Mouse (Mus musculus): ENCODE measurements around the gene Zfp280b. TPM values are rescaled to one million over a fixed set of nuclear protein-coding genes. Genes with fewer than 3 reads are reported as not detected.

Zfp280b gene
- polyA plus RNA-seq, 1 experiment from 2014 or later, result 18.6 TPM

GRCm38 (mm10) chr10:76003221-76003620, 29.2 kb upstream of the Zfp280b start:
- Histone ChIP-seq H3K27me3 (ENCODE audit: control insufficient read depth, insufficient read depth, low read depth, low read length) (no peaks in the 10 kb centered on the region), H3K4me3 (ENCODE audit: low read length) (no peak overlapping the region), H3K9me3 (ENCODE audit: control insufficient read depth, low read length) (no peaks in the 10 kb centered on the region), H3K36me3 (ENCODE audit: control insufficient read depth, insufficient read depth, low read length) (no peaks in the 10 kb centered on the region), H3K9ac (ENCODE audit: low read length) (no peak overlapping the region), H3K27ac (ENCODE audit: low read length) (no peak overlapping the region), H3K4me2 (ENCODE audit: low read depth, low read length) (no peak overlapping the region), H3K4me1 (replicated peaks; ENCODE audit: control insufficient read depth, insufficient read depth, low read length) (no peaks in the 10 kb centered on the region; the same call in 1 of the 2 replicates)
- no peak for ATAC-seq (ENCODE audit: low read depth)
- WGBS, result 92% methylated on average over 2 of the region's 2 CpGs

- H3K4me3 ChIP-seq (ENCODE audit: low read length), result no peak overlapping the region
- no peaks in the 10 kb centered on the region for H3K27me3 ChIP-seq (ENCODE audit: control insufficient read depth, insufficient read depth, low read depth, low read length)
- H3K36me3 ChIP-seq (ENCODE audit: control insufficient read depth, insufficient read depth, low read length), result no peaks in the 10 kb centered on the region
- no peak for ATAC-seq (ENCODE audit: low read depth)
- H3K4me1 ChIP-seq (replicated peaks; ENCODE audit: control insufficient read depth, insufficient read depth, low read length), result no peaks in the 10 kb centered on the region; the same call in 1 of the 2 replicates
- H3K27ac ChIP-seq (ENCODE audit: low read length), result no peak overlapping the region
- 79% methylated on average over 6 of the region's 6 CpGs for WGBS
- H3K9me3 ChIP-seq (ENCODE audit: control insufficient read depth, low read length), result no peaks in the 10 kb centered on the region
- no peak overlapping the region for H3K9ac ChIP-seq (ENCODE audit: low read length)
- H3K4me2 ChIP-seq (ENCODE audit: low read depth, low read length), result no peak overlapping the region
These were observed 26.1 kb upstream of the Zfp280b start for GRCm38 (mm10) chr10:76006385-76006784.

DNA sequence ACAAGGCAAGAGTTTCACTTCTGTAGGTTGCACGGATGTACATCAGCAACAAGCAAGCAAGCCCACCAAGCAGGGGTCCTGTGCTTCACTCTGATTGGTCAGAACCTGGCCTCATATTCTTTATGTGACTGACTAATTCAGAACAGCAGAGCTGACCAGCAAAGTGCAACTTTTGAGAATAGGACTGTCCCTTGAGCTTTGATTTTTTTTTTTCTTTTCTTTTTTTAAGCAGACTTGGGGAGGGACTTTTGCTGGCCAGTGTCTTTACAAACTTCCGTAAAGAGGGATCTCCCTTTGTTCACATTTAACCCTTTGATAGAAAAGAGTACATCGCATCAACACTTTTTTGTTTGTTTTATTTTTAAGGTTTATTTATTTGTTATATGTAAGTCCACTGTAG, 22.6 kb upstream of the Zfp280b start:
- 63% methylated on average over 3 of the region's 3 CpGs for WGBS
- ATAC-seq (ENCODE audit: low read depth), result no peak

DNA sequence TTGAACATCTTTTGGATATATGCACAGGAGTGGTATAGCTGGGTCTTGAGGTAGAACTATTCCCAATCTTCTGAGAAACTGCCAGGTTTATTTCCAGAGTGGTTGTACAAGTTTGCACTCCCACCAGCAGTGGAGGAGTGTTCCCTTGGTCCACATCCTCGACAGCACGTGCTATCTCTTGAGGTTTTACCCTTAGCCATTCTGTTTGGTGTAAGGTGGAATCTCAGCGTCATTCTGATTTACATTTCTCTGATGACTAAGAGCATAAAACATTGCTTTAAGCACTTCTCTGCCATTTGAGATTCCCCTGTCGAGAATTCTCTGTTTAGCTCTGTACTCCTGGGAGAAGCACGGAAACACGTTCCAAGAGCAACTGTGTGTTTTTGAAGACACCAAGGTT, 19.5 kb upstream of the Zfp280b start:
- H3K36me3 ChIP-seq (ENCODE audit: control insufficient read depth, insufficient read depth, low read length), result no peaks in the 10 kb centered on the region
- no peaks in the 10 kb centered on the region for H3K4me1 ChIP-seq (replicated peaks; ENCODE audit: control insufficient read depth, insufficient read depth, low read length)
- WGBS, result 70% methylated on average over 6 of the region's 6 CpGs
- no peak overlapping the region for H3K27ac ChIP-seq (ENCODE audit: low read length)
- no peak overlapping the region for H3K4me3 ChIP-seq (ENCODE audit: low read length)
- H3K27me3 ChIP-seq (ENCODE audit: control insufficient read depth, insufficient read depth, low read depth, low read length), result no peaks in the 10 kb centered on the region
- ATAC-seq (ENCODE audit: low read depth), result no peak
- H3K4me2 ChIP-seq (ENCODE audit: low read depth, low read length), result no peak overlapping the region
- no peak overlapping the region for H3K9ac ChIP-seq (ENCODE audit: low read length)
- H3K9me3 ChIP-seq (ENCODE audit: control insufficient read depth, low read length), result no peaks in the 10 kb centered on the region

More for the DNA sequence above, 22.6 kb upstream of the Zfp280b start:
- Histone ChIP-seq H3K27ac (ENCODE audit: low read length) (no peak overlapping the region), H3K27me3 (ENCODE audit: control insufficient read depth, insufficient read depth, low read depth, low read length) (no peaks in the 10 kb centered on the region), H3K9me3 (ENCODE audit: control insufficient read depth, low read length) (no peaks in the 10 kb centered on the region), H3K9ac (ENCODE audit: low read length) (no peak overlapping the region), H3K4me2 (ENCODE audit: low read depth, low read length) (no peak overlapping the region), H3K4me1 (replicated peaks; ENCODE audit: control insufficient read depth, insufficient read depth, low read length) (no peaks in the 10 kb centered on the region), H3K36me3 (ENCODE audit: control insufficient read depth, insufficient read depth, low read length) (no peaks in the 10 kb centered on the region), H3K4me3 (ENCODE audit: low read length) (no peak overlapping the region)

GRCm38 (mm10) chr10:76016886-76017285, 15.6 kb upstream of the Zfp280b start:
- H3K4me1 ChIP-seq (replicated peaks; ENCODE audit: control insufficient read depth, insufficient read depth, low read length), result no peaks in the 10 kb centered on the region
- no peak overlapping the region for H3K9ac ChIP-seq (ENCODE audit: low read length)
- no peak overlapping the region for H3K4me2 ChIP-seq (ENCODE audit: low read depth, low read length)
- H3K27me3 ChIP-seq (ENCODE audit: control insufficient read depth, insufficient read depth, low read depth, low read length), result no peaks in the 10 kb centered on the region
- H3K27ac ChIP-seq (ENCODE audit: low read length), result no peak overlapping the region
- no peaks in the 10 kb centered on the region for H3K9me3 ChIP-seq (ENCODE audit: control insufficient read depth, low read length)
- ATAC-seq (ENCODE audit: low read depth), result no peak
- H3K36me3 ChIP-seq (ENCODE audit: control insufficient read depth, insufficient read depth, low read length), result no peaks in the 10 kb centered on the region
- 84% methylated on average over 3 of the region's 3 CpGs for WGBS
- no peak overlapping the region for H3K4me3 ChIP-seq (ENCODE audit: low read length)

DNA sequence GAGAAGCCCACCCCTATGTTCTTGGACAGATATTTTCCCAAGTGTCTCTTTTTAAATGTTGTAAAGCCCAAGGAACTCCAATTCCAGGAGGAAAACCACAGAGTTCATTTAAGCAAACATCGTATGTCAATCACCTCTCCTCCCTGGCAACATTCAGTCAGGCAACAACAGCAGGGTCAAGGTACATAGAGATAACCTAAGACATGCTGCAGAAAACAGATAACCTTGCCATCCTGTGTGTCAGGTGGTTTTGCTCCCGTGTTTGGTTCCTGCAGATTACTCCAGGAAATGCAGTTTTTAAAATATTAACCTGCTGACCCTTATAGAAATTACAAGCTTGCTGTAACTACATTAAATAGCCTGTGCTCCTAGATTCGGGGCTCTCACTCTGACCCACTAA, 10.7 kb upstream of the Zfp280b start:
- Histone ChIP-seq H3K4me3 (ENCODE audit: low read length) (no peak overlapping the region), H3K27me3 (ENCODE audit: control insufficient read depth, insufficient read depth, low read depth, low read length) (no peaks in the 10 kb centered on the region), H3K4me2 (ENCODE audit: low read depth, low read length) (no peak overlapping the region), H3K9ac (ENCODE audit: low read length) (no peak overlapping the region), H3K9me3 (ENCODE audit: control insufficient read depth, low read length) (no peaks in the 10 kb centered on the region; the same call in 1 of the 2 replicates), H3K27ac (ENCODE audit: low read length) (no peak overlapping the region), H3K4me1 (replicated peaks; ENCODE audit: control insufficient read depth, insufficient read depth, low read length) (no peaks in the 10 kb centered on the region), H3K36me3 (ENCODE audit: control insufficient read depth, insufficient read depth, low read length) (no peaks in the 10 kb centered on the region)
- no peak for ATAC-seq (ENCODE audit: low read depth)
- 30% methylated on average over 3 of the region's 3 CpGs for WGBS

DNA sequence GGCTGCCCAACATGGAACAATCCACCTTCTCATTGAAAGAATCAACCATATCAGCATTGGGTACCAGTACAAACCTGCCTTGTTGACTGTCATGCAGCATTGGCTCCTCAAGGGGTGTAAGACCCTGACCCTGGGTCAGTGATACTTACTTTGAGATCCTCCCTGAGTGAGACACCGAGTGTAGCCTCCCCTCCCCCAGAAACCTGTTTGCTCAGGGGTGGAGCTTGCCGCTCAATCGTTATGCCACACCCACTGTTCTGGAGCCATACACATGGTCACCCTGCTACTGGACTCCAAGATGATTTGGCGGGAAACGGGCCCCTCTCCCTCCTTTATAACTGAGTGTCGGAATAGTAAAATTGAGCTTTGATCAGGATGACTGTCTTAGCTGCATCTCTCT, 8.5 kb upstream of the Zfp280b start:
- Histone ChIP-seq H3K4me3 (ENCODE audit: low read length) (no peak overlapping the region), H3K9me3 (ENCODE audit: control insufficient read depth, low read length) (no peaks in the 10 kb centered on the region; the same call in 1 of the 2 replicates), H3K27ac (ENCODE audit: low read length) (no peak overlapping the region), H3K9ac (ENCODE audit: low read length) (no peak overlapping the region), H3K36me3 (ENCODE audit: control insufficient read depth, insufficient read depth, low read length) (no peaks in the 10 kb centered on the region), H3K27me3 (ENCODE audit: control insufficient read depth, insufficient read depth, low read depth, low read length) (no peaks in the 10 kb centered on the region), H3K4me1 (replicated peaks; ENCODE audit: control insufficient read depth, insufficient read depth, low read length) (peaks cover 4% of the 10 kb centered on the region; the same call in 1 of the 2 replicates), H3K4me2 (ENCODE audit: low read depth, low read length) (no peak overlapping the region)
- WGBS, result 89% methylated on average over 6 of the region's 6 CpGs
- no peak for ATAC-seq (ENCODE audit: low read depth)

DNA sequence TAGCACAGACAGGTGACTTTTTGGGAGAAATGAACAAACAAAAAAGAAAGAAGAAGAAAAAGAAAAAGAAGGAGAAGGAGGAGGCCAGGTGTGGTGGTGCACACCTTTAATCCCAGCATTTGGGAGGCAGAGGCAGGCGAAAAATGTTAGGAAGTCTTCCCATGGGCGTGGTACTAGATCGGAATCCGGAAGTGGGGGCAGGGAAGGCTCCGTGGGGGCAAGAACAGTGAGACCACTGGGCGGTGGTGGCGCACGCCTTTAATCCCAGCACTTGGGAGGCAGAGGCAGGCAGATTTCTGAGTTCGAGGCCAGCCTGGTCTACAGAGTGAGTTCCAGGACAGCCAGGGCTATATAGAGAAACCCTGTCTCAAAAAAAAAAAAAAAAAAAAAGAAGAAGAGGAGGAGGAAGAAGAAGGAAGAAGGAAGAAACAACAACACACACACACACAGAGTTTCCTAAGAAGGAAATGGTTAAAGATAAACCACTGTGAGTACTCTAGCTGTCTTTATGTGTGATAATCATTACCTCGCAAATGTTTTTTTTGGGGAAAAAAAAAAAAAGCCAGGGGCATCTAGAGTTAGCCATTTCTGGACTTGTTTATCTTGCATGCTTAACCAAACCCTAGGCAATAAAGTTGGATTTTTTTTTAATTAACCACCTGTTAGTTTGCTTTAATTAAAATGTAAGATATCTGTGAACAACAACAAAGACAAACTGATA, 6.8 kb upstream of the Zfp280b start:
- H3K4me3 ChIP-seq (ENCODE audit: low read length), result no peak overlapping the region
- H3K9me3 ChIP-seq (ENCODE audit: control insufficient read depth, low read length), result no peaks in the 10 kb centered on the region; the same call in 1 of the 2 replicates
- H3K4me2 ChIP-seq (ENCODE audit: low read depth, low read length), result no peak overlapping the region
- no peak overlapping the region for H3K27ac ChIP-seq (ENCODE audit: low read length)
- no peaks in the 10 kb centered on the region for H3K36me3 ChIP-seq (ENCODE audit: control insufficient read depth, insufficient read depth, low read length)
- H3K4me1 ChIP-seq (replicated peaks; ENCODE audit: control insufficient read depth, insufficient read depth, low read length), result peaks cover 4% of the 10 kb centered on the region; the same call in 1 of the 2 replicates
- WGBS, result 89% methylated on average over 9 of the region's 10 CpGs
- H3K9ac ChIP-seq (ENCODE audit: low read length), result no peak overlapping the region
- ATAC-seq (ENCODE audit: low read depth), result no peak
- H3K27me3 ChIP-seq (ENCODE audit: control insufficient read depth, insufficient read depth, low read depth, low read length), result no peaks in the 10 kb centered on the region

- Histone ChIP-seq H3K4me1 (replicated peaks; ENCODE audit: control insufficient read depth, insufficient read depth, low read length) (peaks cover 6% of the 10 kb centered on the region; the same call in 1 of the 2 replicates), H3K27ac (ENCODE audit: low read length) (no peak overlapping the region; the same call in 1 of the 2 replicates), H3K4me2 (ENCODE audit: low read depth, low read length) (no peak overlapping the region), H3K4me3 (ENCODE audit: low read length) (no peak overlapping the region), H3K9ac (ENCODE audit: low read length) (no peak overlapping the region), H3K9me3 (ENCODE audit: control insufficient read depth, low read length) (no peaks in the 10 kb centered on the region; the same call in 1 of the 2 replicates), H3K36me3 (ENCODE audit: control insufficient read depth, insufficient read depth, low read length) (no peaks in the 10 kb centered on the region), H3K27me3 (ENCODE audit: control insufficient read depth, insufficient read depth, low read depth, low read length) (no peaks in the 10 kb centered on the region)
- 46% methylated on average over 12 of the region's 12 CpGs for WGBS
- no peak for ATAC-seq (ENCODE audit: low read depth)
These were observed 5.1 kb upstream of the Zfp280b start for GRCm38 (mm10) chr10:76027127-76028015.
